Mouse (Mus musculus) left cerebral cortex, postnatal 36 days (tissue): ENCODE measurements at regions not wholly inside any gene's neighbourhood (a gene's known extent, or its start where the extent isn't known, plus 50 kb on each side); places are given as distances from the start of the nearest gene placed in this dataset.

ENCODE experiments used
- DNase-seq, 2 experiments: peaks; one replicate each; pipeline ENCODE4 v3.0.0; 2021 to 2022; ENCODE audit warnings: low spot score in 2 of 2, mixed read lengths in 1 of 2
- intact Hi-C: fragments of 180-260 bp; cut with DNase I; formaldehyde crosslinking; loops from one replicate; pipeline ENCODE4 v1.15.1; 2025

- intact Hi-C loops, result no loop called here
- no peak for DNase-seq
Observed at GRCm38 (mm10) chr14:79869325-79869724, 98.2 kb upstream of the Pcdh8 start.

GRCm38 (mm10) chr14:79856245-79856644 lies 85.1 kb upstream of the Pcdh8 start:
- intact Hi-C loops, result no loop called here
- no peak for DNase-seq

- intact Hi-C loops, result no loop called here
- DNase-seq, result no peak
Observed at GRCm38 (mm10) chr14:79854216-79854615, 83.1 kb upstream of the Pcdh8 start.

- intact Hi-C loops, result no loop called here
- no peak for DNase-seq
Observed at GRCm38 (mm10) chr14:79852683-79853082, 81.6 kb upstream of the Pcdh8 start.

- intact Hi-C loops, result no loop called here
- DNase-seq, result no peak
Observed at GRCm38 (mm10) chr14:79851795-79852194, 80.7 kb upstream of the Pcdh8 start.

GRCm38 (mm10) chr14:79851231-79851630 lies 80.1 kb upstream of the Pcdh8 start:
- DNase-seq, result no peak
- intact Hi-C loops, result no loop called here

GRCm38 (mm10) chr14:79849617-79850435 lies 78.7 kb upstream of the Pcdh8 start:
- DNase-seq, result no peak
- intact Hi-C loops, result loop anchor here (10.0 kb wide), 1 partner anchor 365 kb away; no protein-coding TSS in a partner anchor

- intact Hi-C loops, result loop anchor here (10.0 kb wide), 1 partner anchor 367 kb away; no protein-coding TSS in a partner anchor
- DNase-seq, result no peak
Observed at GRCm38 (mm10) chr14:79848116-79848515, 77.0 kb upstream of the Pcdh8 start.

- intact Hi-C loops, result loop anchor here (10.0 kb wide), 1 partner anchor 370 kb away; no protein-coding TSS in a partner anchor
- no peak for DNase-seq
Observed at GRCm38 (mm10) chr14:79844306-79844705, 73.2 kb upstream of the Pcdh8 start.

- no peak for DNase-seq
- intact Hi-C loops, result loop anchor here (10.0 kb wide), 1 partner anchor 372 kb away; no protein-coding TSS in a partner anchor
Observed at GRCm38 (mm10) chr14:79843135-79843550, 72.0 kb upstream of the Pcdh8 start.

GRCm38 (mm10) chr14:79842734-79843133 lies 71.6 kb upstream of the Pcdh8 start:
- DNase-seq, result no peak
- intact Hi-C loops, result loop anchor here (10.0 kb wide), 1 partner anchor 372 kb away; no protein-coding TSS in a partner anchor

- intact Hi-C loops, result no loop called here
- DNase-seq, result no peak
Observed at GRCm38 (mm10) chr14:79837101-79837500, 66.0 kb upstream of the Pcdh8 start.

GRCm38 (mm10) chr14:79836186-79836585 lies 65.1 kb upstream of the Pcdh8 start:
- intact Hi-C loops, result no loop called here

GRCm38 (mm10) chr14:79824670-79825446 lies 53.7 kb upstream of the Pcdh8 start:
- DNase-seq, result peak; percentile 35 to 42
- intact Hi-C loops, result no loop called here

More at GRCm38 (mm10) chr14:79836186-79836585, 65.1 kb upstream of the Pcdh8 start:
- DNase-seq, result no peak

- intact Hi-C loops, result no loop called here
- DNase-seq, result no peak
Observed at GRCm38 (mm10) chr14:79822453-79823117, 51.5 kb upstream of the Pcdh8 start.

GRCm38 (mm10) chr14:79822011-79822435 lies 50.9 kb upstream of the Pcdh8 start:
- intact Hi-C loops, result no loop called here

GRCm38 (mm10) chr14:79821352-79822010 lies 50.4 kb upstream of the Pcdh8 start:
- no peak for DNase-seq
- intact Hi-C loops, result no loop called here

More at GRCm38 (mm10) chr14:79822011-79822435, 50.9 kb upstream of the Pcdh8 start:
- no peak for DNase-seq
